Mouse (Mus musculus) cortical plate, adult 2 months (tissue): ENCODE measurements around the gene Meox1.

Experiments
- CTCF ChIP-seq: fragments of 200-500 bp; IDR thresholded peaks from 2 replicates; pipeline ENCODE4 v1.5.1; 2011; ENCODE audit warnings: mild to moderate bottlenecking, control low read depth, low read length; ENCODE audit not compliant: insufficient read depth; ENCODE audit errors: extremely low read depth
- POLR2A ChIP-seq: fragments of 200-500 bp; IDR thresholded peaks from 2 replicates; pipeline ENCODE4 v1.6.1; 2011; ENCODE audit warnings: mild to moderate bottlenecking, low read length, control low read depth; ENCODE audit not compliant: insufficient read depth; ENCODE audit errors: extremely low read depth

DNA sequence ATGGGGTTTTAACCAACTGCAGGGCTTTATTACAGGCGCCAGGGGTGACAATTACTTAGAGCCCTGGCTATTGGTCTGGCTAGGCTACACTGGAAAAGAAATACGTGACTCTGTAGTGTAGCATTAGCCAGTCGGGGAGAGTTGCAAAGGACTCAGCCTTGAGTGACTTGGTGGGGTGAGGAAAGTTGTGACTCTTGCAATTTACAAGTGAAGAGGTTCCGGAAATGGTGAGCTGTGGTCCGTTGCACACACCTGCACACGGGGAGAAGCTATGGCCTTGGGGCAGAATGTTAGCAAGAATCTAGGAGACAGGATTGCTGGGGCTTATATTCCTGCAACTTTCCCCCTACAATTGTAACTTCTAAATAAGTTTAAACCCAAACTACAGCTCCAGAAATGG is 31.5 kb upstream of the Meox1 start:
- no peak for TF ChIP-seq CTCF
- TF ChIP-seq POLR2A, result no peak
